Mouse (Mus musculus): ENCODE results near the gene Snx21.

Gene Snx21

GRCm38 (mm10) chr2:164771123-164771522, 14.5 kb upstream of the Snx21 start:
- no peak for DNase-seq

- no peak for DNase-seq
Measured at GRCm38 (mm10) chr2:164773229-164773988, 12.2 kb upstream of the Snx21 start.

- no peak for DNase-seq
Measured at GRCm38 (mm10) chr2:164773989-164774364, 11.6 kb upstream of the Snx21 start.

- no peak for DNase-seq
Measured at GRCm38 (mm10) chr2:164776130-164776529, 9.5 kb upstream of the Snx21 start.

- no peak for DNase-seq
Measured at GRCm38 (mm10) chr2:164776801-164777200, 8.8 kb upstream of the Snx21 start.

GRCm38 (mm10) chr2:164777246-164778014, 8.2 kb upstream of the Snx21 start:
- DNase-seq: no peak

GRCm38 (mm10) chr2:164778015-164778287, 7.7 kb upstream of the Snx21 start:
- no peak for DNase-seq

- DNase-seq: no peak
Measured at GRCm38 (mm10) chr2:164778809-164779208, 6.8 kb upstream of the Snx21 start.

- no peak for DNase-seq
Measured at GRCm38 (mm10) chr2:164779481-164780086, 6.0 kb upstream of the Snx21 start, which contains the start of gene Tnnc2. Gene Tnnc2 (minus strand): TSS chr2:164779967.

- no peak for DNase-seq
Measured at GRCm38 (mm10) chr2:164781876-164782275, 3.7 kb upstream of the Snx21 start.

GRCm38 (mm10) chr2:164783926-164784581, 1.6 kb upstream of the Snx21 start:
- peak; percentile 48 for DNase-seq

GRCm38 (mm10) chr2:164784869-164785420, 678 bp upstream of the Snx21 start:
- no peak for DNase-seq

- DNase-seq: peak; percentile 51
Measured at GRCm38 (mm10) chr2:164786388-164786885, 814 bp downstream of the Snx21 start.

- no peak for DNase-seq
Measured at GRCm38 (mm10) chr2:164787032-164787431, 1.4 kb downstream of the Snx21 start.

- peak; percentile 41 for DNase-seq
Measured at GRCm38 (mm10) chr2:164787779-164788178, 2.2 kb downstream of the Snx21 start.

GRCm38 (mm10) chr2:164788411-164788810, 2.8 kb downstream of the Snx21 start:
- DNase-seq: no peak

- no peak for DNase-seq
Measured at GRCm38 (mm10) chr2:164790451-164790850, 4.8 kb downstream of the Snx21 start.

- no peak for DNase-seq
Measured at GRCm38 (mm10) chr2:164791841-164792261, 6.2 kb downstream of the Snx21 start.

GRCm38 (mm10) chr2:164792400-164793190, 7.0 kb downstream of the Snx21 start:
- DNase-seq: no peak

GRCm38 (mm10) chr2:164793236-164793635, 7.6 kb downstream of the Snx21 start:
- DNase-seq: peak; percentile 74

- peak; percentile 40 for DNase-seq
Measured at GRCm38 (mm10) chr2:164793772-164794171, 8.1 kb downstream of the Snx21 start.

GRCm38 (mm10) chr2:164794293-164794692, 8.7 kb downstream of the Snx21 start:
- peak; percentile 93 for DNase-seq
